ENCODE assay signal across 8 mouse cellular contexts in the genomic region with DNA sequence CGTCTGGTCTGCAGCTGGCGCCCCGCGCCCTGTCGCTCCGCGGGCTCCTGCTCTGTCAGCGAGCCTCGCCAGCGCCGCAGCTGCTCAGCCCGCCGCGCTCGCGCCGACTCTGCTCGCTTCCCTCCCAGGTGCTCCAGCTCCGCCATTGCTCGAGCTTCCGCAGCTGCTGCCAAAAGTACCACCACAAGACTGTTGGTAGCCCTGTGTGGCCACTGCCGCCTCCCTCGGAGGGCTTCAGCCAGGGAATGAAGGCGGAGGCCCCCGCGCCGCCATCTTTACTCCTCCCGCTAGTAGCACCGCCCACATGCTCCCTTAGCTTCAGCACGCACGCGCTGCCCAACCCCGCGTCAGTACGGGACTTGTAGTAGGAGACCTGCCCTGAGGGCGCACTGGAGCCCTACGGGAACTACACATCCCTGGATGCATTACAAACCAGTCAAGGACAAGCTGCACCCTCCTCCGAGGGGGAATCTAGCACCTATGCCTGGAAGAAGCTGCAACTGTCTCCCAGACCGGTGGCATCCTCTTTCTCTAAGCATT. TPM values are rescaled to one million over a fixed set of nuclear protein-coding genes. Genes with fewer than 3 reads are reported as not detected.
DNase-seq lines count a peak whose midpoint lies in the region; ATAC-seq lines count a peak whose summit lies in the region.

A gene (minus strand): TSS at position 306 of the 540 bp plus-strand sequence.

- peaks cover 13% of the 10 kb centered on the region for H3K4me1 ChIP-seq in hindbrain, embryonic 12.5 days

- no peaks in the 10 kb centered on the region for H3K9me3 ChIP-seq in hindbrain, embryonic 12.5 days (replicated peaks)

- under 1% methylated on average over 36 of the region's 39 CpGs for WGBS in hindbrain, embryonic 12.5 days

- peak within 1 kb of the TSS; percentile 84 for H3K4me2 ChIP-seq in hindbrain, embryonic 12.5 days (replicated peaks)

- peak within 1 kb of the TSS; percentile 94 for H3K27ac ChIP-seq in hindbrain, embryonic 12.5 days

- H3K4me3 ChIP-seq in hindbrain, embryonic 12.5 days = peak within 1 kb of the TSS; percentile 81

- peak; percentile 99 for DNase-seq in NIH3T3 (ENCODE audit: low read depth)
- DNase-seq in cerebellum, postnatal 10 days = peak; percentile 97 to 99
- DNase-seq in frontal cortex, postnatal 10 days (ENCODE audit: low spot score in 2 of 2) = peak; percentile 97 to 98
- peak; percentile 95 to 98 for DNase-seq in layer of hippocampus, postnatal 14 days (ENCODE audit: low spot score in 2 of 2)
- peak; percentile 94 for DNase-seq in lung, postnatal 14 days
- peak; percentile 92 for DNase-seq in retina, adult 2 months (ENCODE audit: low read depth, low spot score)
- peak; percentile 90 to 93 for DNase-seq in thymus, postnatal 36 days

- peak within 1 kb of the TSS; percentile 83 for H3K9ac ChIP-seq in hindbrain, embryonic 12.5 days

- H3K27me3 ChIP-seq in hindbrain, embryonic 12.5 days = no peaks in the 10 kb centered on the region

- peak; percentile 99 for ATAC-seq in hindbrain, embryonic 12.5 days (ENCODE audit: low FRiP score)

- no peaks in the 10 kb centered on the region for H3K36me3 ChIP-seq in hindbrain, embryonic 12.5 days

RNA-seq across cellular contexts. Expression of the gene that starts here (rescaled TPM):
- 12.7 and 13.2 TPM in 2 replicates for polyA plus RNA-seq in hindbrain, embryonic 12.5 days (2016; fragmentation: Nextera tagmentation; extraction: Ambion mirVana)
- 10 to 100 TPM; 67.8 to 74.7 TPM for total RNA-seq in layer of hippocampus, postnatal 14 days (2021)

Comparison
In these comparisons a context has a peak if more than half of its experiments do, and no peak if none do; other contexts are left out.
1. Peak in every context shown above with its lines: DNase-seq, ATAC-seq, H3K4me3 ChIP-seq and H3K27ac ChIP-seq.